Mouse (Mus musculus): ENCODE results near the gene Bcor. TPM values are rescaled to one million over a fixed set of nuclear protein-coding genes. Genes with fewer than 3 reads are reported as not detected.

Gene Bcor
- polyA plus RNA-seq, 1 experiment from 2014 or later, result 15.0 TPM

DNA sequence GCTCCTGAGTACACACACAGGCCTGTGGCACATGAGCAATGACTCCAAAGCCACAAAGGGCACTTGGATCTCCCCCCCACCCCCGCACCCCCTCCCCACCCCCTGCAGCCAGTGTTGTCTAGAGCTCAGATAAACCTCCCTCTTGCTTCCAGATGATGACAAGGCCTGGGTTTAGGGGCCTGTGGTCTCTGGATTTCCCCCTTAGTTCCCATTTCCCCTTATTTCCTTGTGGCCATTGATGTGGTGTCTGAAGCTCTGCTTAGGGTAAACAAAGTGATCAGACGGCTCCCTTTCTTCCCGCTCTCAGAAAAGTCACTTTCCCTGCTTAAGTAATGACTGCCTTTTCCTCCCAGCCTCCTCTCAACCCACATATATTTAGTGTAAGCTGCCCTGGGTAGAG is 35.6 kb downstream of the Bcor start:
- ATAC-seq (ENCODE audit: low read depth) (no peak), DNase-seq (ENCODE audit: low spot score) (no peak)
- H3K27ac ChIP-seq (replicated peaks; ENCODE audit: low read depth, low read length), result no peak overlapping the region
- H3K9me3 ChIP-seq (ENCODE audit: control insufficient read depth, low read length), result no peaks in the 10 kb centered on the region
- H3K9ac ChIP-seq (ENCODE audit: low read depth, low read length), result no peak overlapping the region
- no peak overlapping the region for H3K4me3 ChIP-seq (ENCODE audit: low read depth, low read length)
- peaks cover 54% of the 10 kb centered on the region for H3K27me3 ChIP-seq (replicated peaks; ENCODE audit: control insufficient read depth, insufficient read depth, low read length)
- WGBS, result 24% methylated on average over 3 of the region's 3 CpGs
- H3K4me1 ChIP-seq (ENCODE audit: control insufficient read depth, insufficient read depth, low read length), result peaks cover 16% of the 10 kb centered on the region
- no peaks in the 10 kb centered on the region for H3K36me3 ChIP-seq (ENCODE audit: control insufficient read depth, insufficient read depth, low read length)
- no peak overlapping the region for H3K4me2 ChIP-seq (ENCODE audit: low read depth, low read length)

DNA sequence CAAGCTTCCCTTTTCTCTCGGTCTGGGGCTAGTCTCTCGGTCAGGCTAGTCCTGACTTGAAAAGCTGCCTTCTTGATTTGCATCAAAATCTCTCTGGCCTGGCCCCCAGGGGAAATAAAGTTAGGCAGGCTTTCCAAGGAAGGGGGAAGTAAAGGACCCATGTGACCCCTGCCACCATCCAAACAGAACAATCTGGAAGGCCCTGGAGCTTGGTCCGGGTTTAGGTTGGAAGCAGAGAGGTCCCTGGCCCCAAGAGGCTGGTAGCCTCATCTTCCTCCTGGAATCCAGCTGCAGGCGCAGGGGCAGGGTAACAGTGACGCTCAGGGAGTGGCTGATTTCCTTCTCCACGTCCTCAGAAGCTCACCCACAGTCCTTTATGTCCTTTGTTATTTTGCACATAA is 36.5 kb downstream of the Bcor start:
- H3K27ac ChIP-seq (replicated peaks; ENCODE audit: low read depth, low read length), result no peak overlapping the region
- H3K9me3 ChIP-seq (ENCODE audit: control insufficient read depth, low read length), result no peaks in the 10 kb centered on the region
- ATAC-seq (ENCODE audit: low read depth) (no peak), DNase-seq (ENCODE audit: low spot score) (no peak)
- 14% methylated on average over 6 of the region's 6 CpGs for WGBS
- peak overlapping the region; percentile 37; the same call in 1 of the 2 replicates for H3K9ac ChIP-seq (ENCODE audit: low read depth, low read length)
- H3K4me1 ChIP-seq (ENCODE audit: control insufficient read depth, insufficient read depth, low read length), result peaks cover 12% of the 10 kb centered on the region
- H3K36me3 ChIP-seq (ENCODE audit: control insufficient read depth, insufficient read depth, low read length), result no peaks in the 10 kb centered on the region
- H3K4me2 ChIP-seq (ENCODE audit: low read depth, low read length), result peak overlapping the region; percentile 48; the same call in 1 of the 2 replicates
- no peak overlapping the region for H3K4me3 ChIP-seq (ENCODE audit: low read depth, low read length)
- H3K27me3 ChIP-seq (replicated peaks; ENCODE audit: control insufficient read depth, insufficient read depth, low read length), result peaks cover 45% of the 10 kb centered on the region

DNA sequence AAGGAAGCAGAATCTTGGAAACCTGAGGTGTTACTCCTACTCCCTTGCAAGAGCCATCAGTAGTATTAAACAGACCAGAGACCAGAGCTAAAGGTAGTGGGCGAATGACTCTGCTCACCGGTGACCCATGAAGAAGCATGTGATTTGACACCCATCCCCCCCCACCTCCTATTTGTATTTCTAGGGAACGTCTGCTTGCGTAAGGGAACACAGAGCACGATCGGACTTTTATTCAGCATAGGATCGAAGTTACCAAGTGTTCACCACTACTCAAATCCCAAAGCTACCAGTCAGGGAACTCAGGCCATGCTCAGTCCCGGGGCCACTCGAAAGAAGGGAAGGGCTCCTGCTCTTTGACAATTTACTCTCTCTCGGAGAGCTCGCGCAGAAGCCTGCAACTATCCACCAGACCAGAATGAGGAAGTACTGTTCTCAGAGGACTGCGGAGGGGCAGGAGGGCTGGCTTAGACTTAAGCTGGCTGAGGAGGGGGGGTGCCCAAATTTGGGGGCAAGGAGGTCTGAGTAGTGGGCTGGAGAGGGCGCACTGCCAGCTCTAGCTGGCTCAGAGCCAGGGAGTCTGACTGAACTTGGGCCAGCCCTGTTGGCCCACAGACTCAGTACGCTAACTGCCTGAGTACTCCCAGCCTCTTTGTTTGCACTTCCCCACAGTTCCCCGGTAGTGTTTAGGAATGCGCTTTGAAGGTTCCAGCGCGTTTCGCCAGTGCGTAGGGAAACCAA is 37.4 kb downstream of the Bcor start:
- ATAC-seq (ENCODE audit: low read depth) (peak; percentile 85), DNase-seq (ENCODE audit: low spot score) (peak; percentile 85)
- Histone ChIP-seq H3K4me1 (ENCODE audit: control insufficient read depth, insufficient read depth, low read length) (peaks cover 12% of the 10 kb centered on the region), H3K4me2 (ENCODE audit: low read depth, low read length) (peak overlapping the region; percentile 48), H3K27ac (replicated peaks; ENCODE audit: low read depth, low read length) (peak overlapping the region; percentile 52), H3K36me3 (ENCODE audit: control insufficient read depth, insufficient read depth, low read length) (no peaks in the 10 kb centered on the region), H3K9ac (ENCODE audit: low read depth, low read length) (no peak overlapping the region; the same call in 1 of the 2 replicates), H3K4me3 (ENCODE audit: low read depth, low read length) (peak overlapping the region; percentile 18; the same call in 1 of the 2 replicates), H3K9me3 (ENCODE audit: control insufficient read depth, low read length) (no peaks in the 10 kb centered on the region), H3K27me3 (replicated peaks; ENCODE audit: control insufficient read depth, insufficient read depth, low read length) (peaks cover 36% of the 10 kb centered on the region)
- WGBS, result 15% methylated on average over 17 of the region's 21 CpGs

DNA sequence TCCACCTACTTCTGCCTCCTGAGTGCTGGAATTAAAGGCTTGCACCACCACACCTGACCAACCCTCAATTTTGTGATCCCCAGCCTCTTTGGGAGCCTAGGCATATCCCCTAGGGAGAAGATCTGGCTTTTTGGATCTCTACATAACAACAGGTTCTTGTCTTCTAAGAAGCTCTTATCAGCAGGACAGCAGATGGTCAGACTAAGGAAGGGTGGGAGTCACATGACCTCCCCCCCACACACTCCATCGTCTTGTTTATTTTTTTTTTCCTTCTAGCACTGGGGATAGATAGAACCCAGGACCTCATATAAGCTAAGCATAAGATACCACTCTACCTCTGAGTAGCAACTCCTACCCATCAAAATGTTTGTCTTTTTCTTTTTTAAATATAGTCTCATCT is 40.7 kb downstream of the Bcor start:
- no peak overlapping the region for H3K4me3 ChIP-seq (ENCODE audit: low read depth, low read length)
- H3K27me3 ChIP-seq (replicated peaks; ENCODE audit: control insufficient read depth, insufficient read depth, low read length), result 0 out of 2 replicates have a peak, but pooled peaks cover 11% of the 10 kb centered on the region
- no peak overlapping the region for H3K4me2 ChIP-seq (ENCODE audit: low read depth, low read length)
- peaks cover 8% of the 10 kb centered on the region for H3K4me1 ChIP-seq (ENCODE audit: control insufficient read depth, insufficient read depth, low read length)
- H3K27ac ChIP-seq (replicated peaks; ENCODE audit: low read depth, low read length), result no peak overlapping the region
- H3K9ac ChIP-seq (ENCODE audit: low read depth, low read length), result no peak overlapping the region
- H3K36me3 ChIP-seq (ENCODE audit: control insufficient read depth, insufficient read depth, low read length), result no peaks in the 10 kb centered on the region
- WGBS, result 16% methylated on average over 1 of the region's 1 CpGs
- no peaks in the 10 kb centered on the region for H3K9me3 ChIP-seq (ENCODE audit: control insufficient read depth, low read length)
- DNase-seq (ENCODE audit: low spot score) (no peak), ATAC-seq (ENCODE audit: low read depth) (no peak)

DNA sequence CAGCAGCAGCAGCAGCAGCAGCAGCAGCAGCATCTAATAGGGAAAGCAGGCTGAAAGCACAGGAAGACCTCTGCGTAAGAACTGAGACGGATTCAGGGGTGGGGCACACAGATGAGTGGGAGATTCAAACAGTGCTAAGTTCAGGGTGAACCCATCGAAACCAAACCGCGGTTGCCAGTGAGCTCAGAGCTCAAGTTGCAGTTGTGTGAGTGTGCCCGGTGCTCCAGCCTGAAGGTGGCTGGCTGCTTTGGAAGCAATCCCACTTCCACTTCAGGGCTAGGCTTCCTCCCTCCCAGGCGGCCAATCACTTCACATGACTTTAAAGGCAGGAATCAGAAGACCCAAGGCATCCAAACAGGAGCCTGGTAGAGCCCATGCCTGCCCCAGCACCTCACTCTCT is 44.0 kb downstream of the Bcor start:
- H3K27me3 ChIP-seq (replicated peaks; ENCODE audit: control insufficient read depth, insufficient read depth, low read length), result no peaks in the 10 kb centered on the region
- H3K9ac ChIP-seq (ENCODE audit: low read depth, low read length), result no peak overlapping the region
- H3K4me2 ChIP-seq (ENCODE audit: low read depth, low read length), result no peak overlapping the region
- no peak overlapping the region for H3K27ac ChIP-seq (replicated peaks; ENCODE audit: low read depth, low read length)
- ATAC-seq (ENCODE audit: low read depth) (peak; percentile 47; the same call in 1 of the 2 replicates), DNase-seq (ENCODE audit: low spot score) (no peak)
- 30% methylated on average over 7 of the region's 7 CpGs for WGBS
- no peaks in the 10 kb centered on the region for H3K36me3 ChIP-seq (ENCODE audit: control insufficient read depth, insufficient read depth, low read length)
- no peaks in the 10 kb centered on the region for H3K9me3 ChIP-seq (ENCODE audit: control insufficient read depth, low read length)
- no peak overlapping the region for H3K4me3 ChIP-seq (ENCODE audit: low read depth, low read length)
- H3K4me1 ChIP-seq (ENCODE audit: control insufficient read depth, insufficient read depth, low read length), result no peaks in the 10 kb centered on the region

DNA sequence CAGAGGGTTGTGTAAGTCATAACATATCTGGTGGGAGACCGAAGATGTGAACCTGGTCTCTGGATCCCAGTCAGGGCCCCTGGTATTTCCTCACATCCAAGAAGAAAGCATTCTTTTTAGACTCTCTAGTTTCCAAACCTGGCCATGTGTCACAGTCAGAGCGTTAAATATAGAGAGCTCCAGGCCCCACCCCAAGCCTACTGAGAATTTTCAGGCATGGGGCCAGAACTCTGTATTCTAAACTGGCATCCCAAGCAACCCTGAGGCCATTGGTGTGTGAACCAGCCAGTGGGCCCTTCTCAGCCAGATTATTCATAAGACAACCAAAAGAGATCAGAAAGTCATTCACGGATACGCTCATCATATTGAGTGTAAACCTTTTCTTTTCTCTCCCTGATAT is 48.0 kb downstream of the Bcor start:
- Histone ChIP-seq H3K36me3 (ENCODE audit: control insufficient read depth, insufficient read depth, low read length) (no peaks in the 10 kb centered on the region), H3K27ac (replicated peaks; ENCODE audit: low read depth, low read length) (no peak overlapping the region), H3K4me2 (ENCODE audit: low read depth, low read length) (no peak overlapping the region), H3K9me3 (ENCODE audit: control insufficient read depth, low read length) (no peaks in the 10 kb centered on the region), H3K27me3 (replicated peaks; ENCODE audit: control insufficient read depth, insufficient read depth, low read length) (no peaks in the 10 kb centered on the region), H3K4me1 (ENCODE audit: control insufficient read depth, insufficient read depth, low read length) (no peaks in the 10 kb centered on the region), H3K4me3 (ENCODE audit: low read depth, low read length) (no peak overlapping the region), H3K9ac (ENCODE audit: low read depth, low read length) (no peak overlapping the region)
- ATAC-seq (ENCODE audit: low read depth) (no peak; the same call in 1 of the 2 replicates), DNase-seq (ENCODE audit: low spot score) (no peak)
- WGBS, result 59% methylated on average over 4 of the region's 4 CpGs

DNA sequence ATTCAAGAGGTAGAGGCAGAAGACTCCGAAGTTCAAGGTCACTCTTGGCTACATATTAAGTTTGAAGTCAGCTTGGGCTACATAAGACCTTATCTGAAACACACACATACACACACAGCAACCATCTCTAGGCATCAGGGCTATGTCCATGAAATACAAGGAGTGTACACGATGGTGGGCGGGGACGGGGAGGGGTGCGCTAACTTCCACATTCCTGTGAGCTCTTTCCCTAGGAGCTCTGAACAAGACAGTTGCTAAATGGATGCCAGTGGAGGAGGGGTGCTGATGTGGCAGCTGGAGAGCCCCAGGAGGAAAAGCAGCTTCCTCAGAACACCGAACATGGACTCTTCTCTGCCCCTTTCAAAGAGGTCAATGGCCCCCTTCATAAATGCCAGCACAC is 49.6 kb downstream of the Bcor start:
- DNase-seq (ENCODE audit: low spot score), result peak; percentile 13
- Histone ChIP-seq H3K27ac (replicated peaks; ENCODE audit: low read depth, low read length) (no peak overlapping the region), H3K36me3 (ENCODE audit: control insufficient read depth, insufficient read depth, low read length) (no peaks in the 10 kb centered on the region), H3K27me3 (replicated peaks; ENCODE audit: control insufficient read depth, insufficient read depth, low read length) (no peaks in the 10 kb centered on the region), H3K9me3 (ENCODE audit: control insufficient read depth, low read length) (no peaks in the 10 kb centered on the region), H3K4me3 (ENCODE audit: low read depth, low read length) (no peak overlapping the region), H3K4me2 (ENCODE audit: low read depth, low read length) (no peak overlapping the region), H3K4me1 (ENCODE audit: control insufficient read depth, insufficient read depth, low read length) (no peaks in the 10 kb centered on the region), H3K9ac (ENCODE audit: low read depth, low read length) (no peak overlapping the region)
- 82% methylated on average over 5 of the region's 6 CpGs for WGBS
- no peak for ATAC-seq (ENCODE audit: low read depth)

DNA sequence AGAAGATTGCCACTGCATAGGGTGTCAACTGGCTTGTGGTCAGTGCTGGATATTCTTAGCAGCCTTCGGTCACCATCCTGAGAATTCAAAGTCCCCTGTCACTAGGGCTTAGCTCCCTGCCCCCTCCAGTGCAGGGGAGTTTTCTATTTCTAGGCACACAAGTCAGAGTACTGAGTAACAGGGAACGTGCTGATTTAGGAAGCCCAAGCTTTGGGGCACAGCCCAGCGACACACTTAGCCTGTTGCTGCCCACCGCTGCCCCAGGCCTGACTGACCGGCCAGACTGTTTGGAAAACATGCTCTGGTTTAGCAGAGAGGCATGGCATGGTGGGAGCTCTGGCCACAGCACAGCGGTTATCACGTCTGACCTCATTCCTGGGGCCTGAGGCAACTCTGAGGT is 54.8 kb downstream of the Bcor start:
- Histone ChIP-seq H3K9ac (ENCODE audit: low read depth, low read length) (no peak overlapping the region), H3K36me3 (ENCODE audit: control insufficient read depth, insufficient read depth, low read length) (no peaks in the 10 kb centered on the region), H3K4me3 (ENCODE audit: low read depth, low read length) (no peak overlapping the region), H3K9me3 (ENCODE audit: control insufficient read depth, low read length) (no peaks in the 10 kb centered on the region), H3K27ac (replicated peaks; ENCODE audit: low read depth, low read length) (no peak overlapping the region), H3K27me3 (replicated peaks; ENCODE audit: control insufficient read depth, insufficient read depth, low read length) (no peaks in the 10 kb centered on the region), H3K4me1 (ENCODE audit: control insufficient read depth, insufficient read depth, low read length) (no peaks in the 10 kb centered on the region), H3K4me2 (ENCODE audit: low read depth, low read length) (no peak overlapping the region)
- DNase-seq (ENCODE audit: low spot score), result no peak
- WGBS, result 81% methylated on average over 7 of the region's 7 CpGs
- no peak for ATAC-seq (ENCODE audit: low read depth)
